Mouse (Mus musculus): Measurements from ENCODE around the gene A630010A05Rik.
"Not testable (repeated sequence)": the region's sequence is repeated elsewhere in the genome, so short reads cannot be mapped to it uniquely, and the experiment has no call there.

The A630010A05Rik gene

GRCm38 (mm10) chr16:14562017-14562416, at the start of gene A630010A05Rik:
Gene A630010A05Rik, plus strand, starts transcription at chr16:14562317.
- DNase-seq (ENCODE audit: low spot score), result no peak

- no peak for DNase-seq (ENCODE audit: low spot score)
These were observed 26.4 kb upstream of the A630010A05Rik start for GRCm38 (mm10) chr16:14535766-14536165.

GRCm38 (mm10) chr16:14557191-14557590, 4.9 kb upstream of the A630010A05Rik start:
- not testable (repeated sequence) for DNase-seq (ENCODE audit: low spot score)

Measured in spleen, adult 12 weeks (tissue).